Mouse (Mus musculus) c-Kit-positive CD71-positive TER-119-positive erythroid progenitor cells, embryonic 14.5 days (primary cell): ENCODE data around the gene Creb5.
"Not testable (repeated sequence)": the region's sequence is repeated elsewhere in the genome, so short reads cannot be mapped to it uniquely, and the experiment has no call there.

ENCODE experiments used
- DNase-seq: peaks from one replicate; pipeline ENCODE4 v3.0.0-alpha.2; 2013; ENCODE audit warnings: low spot score

Creb5 gene

DNA sequence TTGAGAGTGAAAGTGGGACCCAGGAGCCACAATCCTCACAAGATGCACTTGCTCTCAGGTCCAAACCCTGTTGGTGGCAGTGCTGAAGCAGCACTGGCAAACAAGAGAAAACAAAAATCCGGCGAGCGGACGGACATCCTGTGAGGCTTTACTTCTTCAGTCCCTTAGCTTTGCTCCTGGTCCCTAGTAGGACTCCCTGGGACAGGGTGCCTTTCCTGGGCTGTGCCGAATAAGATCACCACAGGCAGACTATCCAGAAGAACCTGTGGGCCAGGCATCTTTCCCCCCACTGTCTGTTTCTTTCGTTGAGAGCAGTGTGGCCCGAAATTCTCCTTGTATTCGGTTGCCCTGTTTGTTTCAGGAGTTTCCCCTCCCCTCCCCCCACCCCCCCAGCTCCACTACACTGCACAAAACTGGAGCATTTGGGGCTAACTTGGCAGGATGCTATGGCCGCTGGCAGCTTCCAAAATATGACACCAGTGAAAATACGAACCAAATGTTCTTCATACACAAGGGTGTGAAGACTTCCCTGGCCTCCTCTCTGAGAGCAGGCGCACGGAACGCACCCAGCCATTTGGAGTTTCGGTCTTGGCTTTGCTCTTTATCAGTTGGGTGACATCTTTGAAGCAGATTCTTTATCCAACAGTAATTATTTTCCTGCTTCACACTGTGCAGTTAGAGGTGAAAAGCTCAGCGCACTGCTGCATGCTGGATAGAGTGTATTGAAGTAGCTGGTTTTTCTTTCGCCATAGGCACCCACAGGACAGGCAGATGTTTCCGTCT is 32.7 kb downstream of the Creb5 start:
- no peak for DNase-seq

DNA sequence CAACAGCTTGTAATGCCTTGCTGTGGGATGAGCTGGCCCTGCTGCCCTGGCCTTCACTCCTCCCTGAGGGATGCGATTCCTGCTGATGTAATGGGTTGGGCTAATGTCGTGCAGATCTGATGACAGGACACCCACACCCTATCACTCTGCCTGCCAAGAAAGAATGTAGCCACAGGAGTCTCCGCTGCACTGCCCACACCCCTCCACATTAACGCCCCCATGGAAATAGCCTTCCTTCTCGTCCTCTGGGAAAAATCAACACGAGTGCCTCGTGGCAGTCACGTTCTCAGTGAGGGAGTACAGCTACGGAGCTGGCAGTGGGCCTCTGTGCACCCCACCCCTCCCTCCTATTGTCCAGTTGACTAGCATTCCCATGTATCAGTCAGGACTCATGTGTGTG is 50.3 kb downstream of the Creb5 start:
- DNase-seq, result no peak

DNA sequence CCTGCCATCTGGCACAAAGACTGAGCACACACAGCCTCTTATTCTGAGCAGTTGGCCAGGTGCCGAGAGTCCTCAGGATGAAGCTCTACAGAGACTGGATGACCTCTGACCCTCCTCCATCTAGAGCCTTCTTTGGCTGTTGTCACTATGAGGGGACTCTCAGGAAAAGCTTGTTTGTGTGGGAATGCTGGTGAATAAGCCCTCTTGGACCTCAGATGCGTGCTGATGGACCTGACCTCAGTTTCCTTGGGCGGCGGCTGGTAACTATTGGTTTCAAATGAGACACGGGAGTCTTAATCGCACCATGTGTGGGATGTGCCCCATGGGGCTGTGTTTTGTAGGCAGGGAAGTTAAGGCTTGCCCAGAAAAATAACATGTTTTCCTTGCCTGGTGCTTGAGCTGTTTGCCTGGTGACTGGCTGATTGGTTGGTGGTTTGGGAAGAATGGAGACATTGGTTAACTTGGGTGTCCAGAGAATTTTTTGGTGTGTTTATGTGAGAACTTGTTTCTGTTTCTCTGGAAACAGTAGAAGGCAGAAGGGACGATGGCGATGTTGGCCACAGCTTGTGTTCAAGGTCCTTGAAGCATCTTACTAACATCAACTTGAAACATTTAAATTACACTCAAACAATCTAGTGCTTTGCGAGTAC is 65.4 kb downstream of the Creb5 start:
- no peak for DNase-seq

DNA sequence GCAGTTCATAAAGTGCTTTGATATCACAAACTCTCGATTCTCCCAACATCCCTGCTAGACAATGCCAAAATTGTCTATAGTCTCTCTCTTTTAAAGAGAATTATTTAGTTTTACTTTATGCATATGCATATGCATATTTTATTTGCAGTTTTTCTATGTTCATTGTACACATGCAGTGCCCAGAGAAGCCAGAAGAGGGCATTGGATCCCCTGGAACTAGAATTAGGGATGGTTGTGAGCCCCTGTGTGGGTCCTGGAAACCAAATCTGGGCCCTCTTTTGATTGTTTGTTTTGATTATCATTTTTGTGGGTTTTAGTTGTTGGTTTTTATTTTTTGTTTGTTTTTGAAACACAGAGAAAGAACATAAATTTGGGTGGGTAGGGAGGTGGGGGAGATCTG is 69.3 kb downstream of the Creb5 start:
- no peak for DNase-seq

DNA sequence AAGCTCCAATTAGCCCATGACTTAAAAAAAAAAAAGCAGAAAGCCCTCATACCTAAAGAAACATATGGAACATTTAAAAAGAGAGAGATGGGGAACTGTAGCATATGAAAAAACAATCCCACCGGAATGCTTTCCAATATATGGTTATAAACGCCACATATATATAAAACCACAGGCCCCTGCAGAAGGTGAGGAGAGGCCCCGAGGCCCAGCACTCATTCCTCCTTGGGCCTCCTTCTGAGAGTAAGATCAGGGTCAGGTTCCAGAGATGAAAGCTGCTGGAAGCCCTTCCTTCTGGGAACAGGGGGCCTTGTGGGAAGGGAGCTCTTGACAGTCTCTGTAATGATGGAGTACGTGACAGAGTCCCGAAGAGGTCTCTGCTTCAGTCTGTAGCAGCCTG is 76.5 kb downstream of the Creb5 start:
- DNase-seq, result no peak

DNA sequence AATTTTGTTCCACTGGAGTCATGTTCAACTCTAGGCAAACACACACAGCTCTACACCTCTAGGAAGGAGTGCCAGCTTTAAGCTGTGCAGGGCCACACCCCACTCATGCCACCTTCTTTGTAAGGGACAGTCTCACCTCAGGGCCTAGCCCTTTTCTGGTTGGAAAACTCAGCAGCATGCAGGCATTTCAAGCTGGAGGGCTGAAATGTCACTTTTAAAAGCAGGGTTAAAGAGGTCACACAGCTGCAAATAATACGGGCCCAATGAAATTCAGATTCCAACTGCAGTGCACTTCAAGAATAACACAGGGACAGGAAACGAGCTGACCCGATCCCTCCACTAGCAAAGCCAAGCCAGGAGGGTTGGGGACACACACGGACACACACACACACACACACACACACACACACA is 76.9 kb downstream of the Creb5 start:
- no peak for DNase-seq

DNA sequence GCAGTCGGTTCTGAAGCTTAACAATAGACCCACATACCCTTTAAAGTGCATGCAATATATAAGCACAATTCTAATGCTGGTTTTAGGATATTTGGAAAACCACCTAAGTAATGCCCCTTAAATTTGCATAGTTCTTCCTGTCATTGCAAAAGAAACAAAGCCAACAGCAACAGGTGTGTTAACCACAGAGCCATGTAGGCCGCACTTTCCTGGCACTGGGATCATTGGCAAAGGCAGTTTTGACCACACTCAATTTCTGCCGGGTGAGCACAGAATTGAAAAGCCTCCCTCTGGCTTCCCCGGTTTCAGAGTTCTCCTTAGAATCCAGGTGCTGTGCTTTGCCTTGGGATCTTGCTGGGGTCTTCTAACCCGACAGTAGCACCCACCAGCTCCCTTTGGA is 82.1 kb downstream of the Creb5 start:
- DNase-seq, result no peak

DNA sequence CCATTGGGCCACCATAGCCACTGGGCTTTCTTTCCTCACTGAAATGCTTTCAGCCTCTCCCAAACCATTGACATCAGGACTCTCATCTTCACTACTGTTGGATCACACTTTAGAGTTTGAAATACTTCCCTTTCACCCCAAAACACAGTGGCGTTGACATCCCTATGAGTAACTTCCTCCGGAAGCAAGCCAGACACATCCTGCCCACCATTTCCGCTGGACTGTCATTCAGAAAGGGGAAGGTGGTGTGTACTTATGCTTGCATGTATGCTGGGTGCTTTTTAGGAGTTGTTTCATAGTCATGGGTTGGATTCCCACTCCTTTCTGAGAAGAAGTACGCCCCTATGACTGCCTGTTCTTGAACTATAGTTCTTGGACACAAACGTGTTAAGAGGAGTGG is 82.9 kb downstream of the Creb5 start:
- DNase-seq, result peak; percentile 2

DNA sequence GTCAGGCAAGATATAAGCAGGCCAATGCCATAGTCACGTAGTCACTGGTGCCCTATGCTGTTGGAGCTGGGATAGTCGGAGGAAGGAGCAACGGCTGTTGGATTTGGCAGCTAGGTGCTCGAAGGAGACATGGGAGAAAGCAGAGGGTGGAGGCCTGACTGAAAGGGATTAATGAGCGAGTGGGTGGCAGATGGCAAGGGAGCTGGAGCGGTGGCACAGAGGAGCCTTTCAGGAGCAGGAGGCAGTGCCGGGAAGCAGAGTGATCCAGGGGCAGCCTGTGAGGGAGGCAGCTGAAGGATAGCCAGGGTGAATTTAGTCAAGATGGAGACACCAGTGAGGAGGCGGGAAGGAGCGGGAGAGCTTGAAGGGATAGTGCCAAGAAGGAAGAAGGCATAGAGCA is 84.9 kb downstream of the Creb5 start:
- DNase-seq, result no peak

DNA sequence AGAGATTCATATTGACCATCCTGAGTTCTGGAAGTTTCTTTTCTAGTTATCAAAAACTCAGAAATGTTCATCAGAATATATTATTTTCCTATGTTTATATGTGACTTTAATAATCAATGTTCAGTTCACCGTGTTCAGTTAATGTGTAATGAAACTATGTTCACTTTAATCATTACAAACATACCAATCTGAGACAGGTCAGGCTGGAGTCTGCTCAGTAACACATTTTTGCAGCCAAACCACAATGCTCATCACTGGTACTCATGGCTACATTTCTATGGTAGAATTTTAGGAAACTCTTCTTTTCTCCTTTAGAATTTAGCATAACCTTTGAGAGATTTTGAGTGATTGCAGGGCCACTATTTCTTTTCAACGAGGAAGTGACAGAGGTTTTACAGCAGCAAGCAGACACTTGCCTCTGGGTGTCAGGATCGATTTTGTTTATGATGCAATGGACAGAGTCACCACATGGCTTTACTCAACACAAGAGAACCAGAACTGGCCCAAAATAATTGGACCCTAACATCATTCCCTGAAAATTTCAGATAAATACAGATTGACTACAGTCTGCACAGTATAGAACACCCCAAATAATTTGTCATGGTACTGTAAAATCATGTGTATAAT is 87.4 kb downstream of the Creb5 start:
- no peak for DNase-seq

DNA sequence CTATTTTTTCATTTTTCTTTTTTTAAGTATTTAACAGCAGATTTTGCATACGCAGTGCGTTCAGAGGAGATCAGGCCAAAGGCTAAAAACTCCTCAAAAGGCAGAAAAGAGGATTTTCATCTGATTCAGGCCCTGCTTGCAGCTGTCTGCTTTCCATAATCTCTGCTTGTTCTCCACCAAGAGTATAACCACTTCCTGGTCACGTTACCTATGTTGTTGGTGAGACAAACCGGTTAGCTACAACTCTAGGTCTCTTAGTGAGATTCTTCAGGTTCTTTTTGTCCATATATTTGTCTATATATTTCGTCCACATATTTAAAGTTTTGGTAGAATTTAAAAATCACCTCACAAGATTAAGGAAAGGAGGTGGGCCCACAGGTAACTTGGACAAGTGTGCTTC is 102.2 kb downstream of the Creb5 start:
- no peak for DNase-seq

DNA sequence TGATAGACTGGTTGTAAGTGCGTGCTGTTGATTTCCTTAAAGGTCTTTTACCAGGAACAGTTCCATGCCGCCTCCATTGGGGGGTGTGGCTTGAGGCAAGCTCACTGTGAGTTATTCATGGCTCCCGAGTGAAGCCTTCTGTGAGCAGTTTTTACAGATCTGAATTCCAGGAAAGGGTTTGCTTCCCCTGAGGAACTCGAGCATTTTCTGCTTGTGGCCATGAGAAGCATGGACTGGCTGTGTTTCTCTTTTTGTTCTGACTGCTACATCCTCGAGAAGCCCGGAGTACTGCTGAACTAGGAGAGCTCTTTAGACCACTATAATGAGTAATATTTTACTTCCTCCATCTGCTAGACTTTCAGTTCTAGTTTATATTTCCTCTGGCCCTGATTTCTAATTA is 103.3 kb downstream of the Creb5 start:
- no peak for DNase-seq

DNA sequence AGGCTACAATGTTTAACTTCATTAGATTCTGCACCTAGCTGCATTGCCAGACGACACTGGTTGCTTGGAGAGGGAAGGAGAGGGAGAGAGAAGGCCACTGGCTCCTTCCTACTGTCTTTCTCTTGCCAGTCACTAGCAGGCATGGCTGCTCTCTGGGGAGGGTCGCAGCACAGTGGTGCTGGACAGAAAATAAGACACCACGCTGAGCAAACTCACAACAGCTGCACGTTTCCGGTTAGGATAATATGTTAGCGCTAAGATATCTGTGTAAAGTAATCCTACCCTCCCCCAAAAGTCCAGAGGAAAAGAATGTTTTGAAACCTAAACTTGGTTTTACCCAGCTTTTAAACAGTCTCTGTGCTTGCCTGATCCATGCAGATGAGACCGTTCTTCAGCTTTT is 107.0 kb downstream of the Creb5 start:
- DNase-seq, result no peak

DNA sequence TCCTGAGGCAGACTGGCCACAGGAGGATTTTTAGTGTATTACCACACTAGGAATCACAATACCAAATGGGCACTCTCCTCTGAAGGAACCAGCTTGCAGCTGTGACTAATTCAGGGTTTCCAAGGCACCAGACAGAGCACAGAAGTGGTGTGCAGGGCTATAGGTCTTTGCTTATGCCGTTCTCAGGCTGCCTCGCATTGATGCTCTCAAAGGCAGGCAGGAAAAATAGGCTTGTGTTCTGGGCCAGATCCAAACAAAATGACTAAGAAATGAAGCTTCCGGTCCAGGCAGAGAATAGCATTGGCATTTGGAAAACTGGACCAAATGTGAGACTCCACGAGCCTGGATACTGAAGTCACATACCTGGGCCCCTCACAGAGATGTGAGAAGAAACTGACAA is 108.1 kb downstream of the Creb5 start:
- DNase-seq, result no peak

DNA sequence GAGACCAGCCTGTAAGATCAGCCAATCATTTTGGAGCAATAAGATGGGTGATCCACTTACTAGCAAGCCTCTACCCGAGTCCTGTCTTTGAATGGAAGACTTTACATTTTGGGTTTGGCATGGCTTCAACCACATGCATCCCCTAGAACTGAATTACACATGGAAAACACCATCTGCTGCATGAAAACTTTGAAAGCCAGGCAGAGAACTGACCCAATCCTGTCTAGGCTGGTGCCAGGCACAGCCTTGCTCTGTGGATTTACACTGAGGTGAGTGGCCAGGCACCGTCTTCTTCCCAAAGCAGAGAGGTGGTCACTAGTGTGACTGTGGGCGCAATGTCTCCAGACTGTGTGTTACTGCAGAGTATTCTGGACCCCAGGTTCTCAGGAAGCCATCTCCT is 109.4 kb downstream of the Creb5 start:
- no peak for DNase-seq

DNA sequence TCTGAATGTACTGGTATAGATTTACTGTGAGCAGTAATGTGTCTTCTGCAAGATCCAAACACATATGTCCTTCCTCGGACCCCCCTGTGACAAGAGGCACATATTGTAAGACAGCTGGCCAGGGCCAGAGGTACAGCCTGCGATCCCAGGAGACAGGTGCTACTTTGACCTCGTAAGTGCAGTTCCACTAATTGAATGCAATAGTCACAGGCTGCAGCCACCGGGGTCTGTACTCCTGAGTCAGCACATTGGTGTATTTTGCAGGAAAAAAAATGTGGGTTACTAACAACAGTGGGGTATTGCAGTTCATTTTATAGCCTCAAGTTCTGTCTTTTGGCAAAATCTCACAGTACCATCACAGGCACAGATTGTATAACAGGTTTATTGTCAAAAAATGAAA is 110.7 kb downstream of the Creb5 start:
- no peak for DNase-seq

DNA sequence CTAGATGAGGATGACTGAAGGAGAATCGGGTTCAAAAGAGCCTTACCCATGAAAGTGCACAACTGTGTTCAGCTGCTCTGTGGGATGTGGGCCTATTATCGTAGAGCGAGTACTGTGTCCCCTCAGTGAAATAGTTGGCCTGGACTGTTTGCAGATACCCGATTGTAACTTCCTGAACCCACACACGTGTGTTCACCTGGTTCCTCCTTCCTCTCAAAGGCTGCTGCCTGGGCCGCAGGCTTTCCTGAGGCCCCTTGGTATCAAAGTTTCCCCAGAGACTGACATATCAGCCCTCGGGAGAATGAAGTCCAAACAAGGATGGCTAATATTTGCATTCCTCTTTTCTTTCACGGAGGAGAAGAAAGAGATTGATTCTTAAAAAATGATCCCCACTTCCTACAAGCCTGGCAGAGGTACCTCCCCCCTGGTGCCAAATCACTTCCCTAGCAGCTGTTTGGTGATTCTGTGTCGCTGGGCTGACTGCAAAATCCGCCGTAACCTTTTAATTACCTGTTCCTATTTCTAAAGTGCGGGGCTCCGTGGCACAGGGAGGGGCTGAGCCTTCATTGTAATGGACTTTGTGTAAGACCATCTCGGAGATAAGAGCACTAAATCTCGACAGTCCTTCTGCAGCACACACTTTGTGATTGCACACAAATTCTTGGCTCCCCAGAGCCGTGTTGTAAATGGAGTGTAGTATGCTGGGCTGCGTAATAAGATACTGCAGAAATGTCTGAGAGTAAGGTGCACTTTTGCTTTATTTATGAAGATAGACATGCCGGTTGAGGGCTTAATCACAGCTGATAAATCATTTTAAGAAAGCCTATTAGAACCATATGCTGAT is 111.4 kb downstream of the Creb5 start:
- DNase-seq, result no peak

DNA sequence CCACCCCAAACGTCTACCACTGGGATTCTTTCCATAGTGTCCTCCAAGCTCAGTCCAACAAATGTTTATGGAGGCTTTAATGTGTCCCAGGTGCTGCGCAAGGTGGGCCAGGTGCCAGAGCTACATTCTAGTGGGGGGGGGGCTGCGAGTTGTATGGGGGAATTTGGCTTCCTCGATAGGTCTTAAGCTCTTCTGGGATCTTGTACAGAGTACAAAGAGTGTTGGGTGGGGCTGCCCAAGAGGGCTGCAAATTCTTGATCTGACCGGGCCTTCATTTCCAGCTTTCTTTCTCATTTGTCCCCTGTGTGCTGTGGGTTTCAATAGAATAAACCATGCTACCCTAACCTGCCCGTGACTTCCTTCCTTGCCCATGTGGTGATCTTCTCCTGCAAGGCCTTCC is 114.3 kb downstream of the Creb5 start:
- DNase-seq, result no peak

DNA sequence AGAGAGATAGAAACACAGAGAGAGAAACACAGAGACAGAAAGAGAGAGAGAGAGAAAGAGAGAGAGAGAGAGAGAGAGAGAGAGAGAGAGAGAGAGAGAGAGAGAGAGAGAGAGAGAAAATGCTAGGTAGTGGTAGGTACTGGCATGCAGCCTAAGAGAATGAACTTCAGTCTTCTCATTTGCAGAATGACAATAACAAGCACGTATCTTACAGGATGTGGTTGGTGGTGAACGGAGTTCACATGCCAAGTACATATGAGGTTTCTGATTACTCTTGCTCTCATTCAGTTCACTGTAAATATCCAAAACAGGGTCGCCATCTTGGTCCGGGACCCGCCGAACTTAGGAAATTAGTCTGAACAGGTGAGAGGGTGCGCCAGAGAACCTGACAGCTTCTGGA is 115.5 kb downstream of the Creb5 start:
- not testable (repeated sequence) for DNase-seq

DNA sequence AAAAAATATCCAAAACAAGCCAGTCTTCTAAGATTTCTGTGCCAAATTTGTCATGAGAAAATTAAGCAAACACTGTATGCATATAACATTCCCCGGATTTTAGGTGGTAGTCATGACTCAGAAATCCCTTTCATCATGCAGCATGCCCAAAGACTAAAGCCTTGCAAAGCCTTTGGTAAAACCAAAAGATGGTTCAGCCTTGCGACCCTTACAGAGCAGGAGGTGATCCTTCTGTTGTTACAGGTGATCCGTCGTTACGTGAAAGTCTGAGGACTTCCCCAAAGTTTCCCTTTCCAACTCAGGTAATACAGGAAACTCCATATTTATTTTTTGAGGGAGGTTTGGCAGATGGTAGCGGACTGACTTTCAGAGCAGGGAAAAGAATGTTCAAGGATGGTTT is 122.1 kb downstream of the Creb5 start:
- no peak for DNase-seq

DNA sequence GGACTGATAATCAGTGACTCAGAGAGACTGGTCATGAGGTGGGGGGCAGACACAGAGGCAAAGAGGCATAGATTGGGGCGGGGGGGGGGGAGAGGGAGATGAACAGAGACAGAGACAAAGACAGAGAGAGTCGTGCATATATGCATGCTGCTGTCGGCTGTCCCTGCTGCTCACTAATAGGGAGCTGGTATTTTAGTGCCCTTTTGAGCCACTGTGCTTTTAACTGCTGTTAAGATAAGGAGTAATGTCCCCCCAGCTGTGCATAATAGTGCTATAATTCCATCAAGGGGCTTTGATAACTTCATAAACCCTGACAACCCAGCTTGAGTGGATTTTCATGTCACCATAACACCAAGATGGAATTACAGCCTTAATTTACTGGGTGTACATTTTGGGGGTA is 134.3 kb downstream of the Creb5 start:
- DNase-seq, result no peak

DNA sequence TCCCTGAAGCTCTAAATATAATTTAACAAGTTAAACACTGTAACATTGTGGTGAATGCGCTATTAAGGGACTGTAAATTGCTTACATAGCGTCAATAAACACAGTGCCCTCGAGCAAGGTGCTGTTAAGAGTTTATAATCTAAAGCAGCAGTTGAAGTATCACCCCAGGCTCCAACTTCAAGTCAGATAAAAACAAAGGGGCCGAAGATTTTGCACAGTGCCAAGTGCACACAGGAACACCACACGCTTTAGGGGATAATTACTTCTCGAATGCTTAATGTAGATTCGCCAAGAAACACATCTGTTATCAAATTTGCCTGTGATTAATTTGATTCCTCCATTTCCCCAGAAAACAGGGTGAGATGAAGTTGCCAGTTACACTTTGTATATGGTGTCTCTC is 142.3 kb downstream of the Creb5 start:
- DNase-seq, result no peak

DNA sequence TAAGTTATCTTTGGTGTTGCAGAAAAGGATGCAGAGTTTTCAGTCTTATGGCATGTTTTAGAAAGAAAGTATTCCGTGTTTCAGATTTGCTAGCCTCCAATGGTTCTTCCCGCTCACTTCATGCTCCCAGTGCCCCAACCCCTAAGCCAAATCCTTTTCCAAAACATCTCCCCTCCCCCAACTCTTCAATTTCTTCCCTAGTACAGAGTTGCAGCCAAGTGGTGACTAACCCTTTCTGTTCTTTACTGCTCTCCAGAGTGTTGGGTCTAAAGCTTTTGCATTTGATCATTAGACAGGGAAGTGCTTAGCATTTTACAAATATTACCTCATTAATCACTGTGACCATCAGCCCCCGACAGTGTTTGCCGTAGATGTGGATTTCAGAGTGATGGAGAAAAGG is 142.8 kb downstream of the Creb5 start:
- no peak for DNase-seq
